Mouse (Mus musculus): ENCODE measurements around the gene Tmem174.

- TF ChIP-seq CTCF (IDR thresholded peaks at IDR 0.05; ENCODE audit: borderline replicate concordance, control insufficient read depth, extremely low read depth, insufficient read depth, low read length, poor library complexity) (no peak), POLR2A (IDR thresholded peaks at IDR 0.05; ENCODE audit: control insufficient read depth, extremely low read depth, insufficient read depth, low read length, poor library complexity) (no peak)
Measured at GRCm38 (mm10) chr13:98633641-98634484, 3.3 kb downstream of the Tmem174 start.
